Mouse (Mus musculus) liver, adult 2 months (tissue): ENCODE data around the gene Pgd. TPM values are rescaled to one million over a fixed set of nuclear protein-coding genes. Genes with fewer than 3 reads are reported as not detected.

Experiments
- DNase-seq: peaks from one replicate; pipeline ENCODE4 v3.0.0-alpha.2; 2011; ENCODE audit warnings: low read depth, low spot score; ENCODE audit errors: extremely low read depth
- H3K27ac ChIP-seq: fragments of 200-500 bp; replicated peaks from 2 replicates; pipeline ENCODE4 v1.5.1; 2012; ENCODE audit warnings: low read depth, mild to moderate bottlenecking, control low read depth, inconsistent platforms, low read length; ENCODE audit not compliant: insufficient read depth
- H3K27me3 ChIP-seq: fragments of 200-500 bp; 2 replicates; pipeline ENCODE4 v1.6.1; 2012; ENCODE audit warnings: mild to moderate bottlenecking, moderate library complexity, low read length, inconsistent platforms; ENCODE audit not compliant: control insufficient read depth, insufficient read depth
- H3K36me3 ChIP-seq: fragments of 200-500 bp; 2 replicates; pipeline ENCODE4 v1.6.1; 2012; ENCODE audit warnings: low read length, inconsistent platforms; ENCODE audit not compliant: control insufficient read depth, insufficient read depth
- H3K4me1 ChIP-seq: fragments of 200-500 bp; 2 replicates; pipeline ENCODE4 v1.6.1; 2011; ENCODE audit warnings: low read length; ENCODE audit not compliant: control insufficient read depth, insufficient read depth
- H3K4me3 ChIP-seq: fragments of 200-500 bp; 2 replicates; pipeline ENCODE4 v1.5.1; 2011; ENCODE audit warnings: low read depth, mild to moderate bottlenecking, control low read depth, low read length, moderate library complexity; ENCODE audit not compliant: insufficient read depth
- H3K79me2 ChIP-seq: fragments of 200-500 bp; 2 replicates; pipeline ENCODE4 v1.6.1; 2012; ENCODE audit warnings: inconsistent platforms, mild to moderate bottlenecking, low read length, moderate library complexity; ENCODE audit not compliant: control insufficient read depth, insufficient read depth
- H3K9ac ChIP-seq: fragments of 200-500 bp; 2 replicates; pipeline ENCODE4 v1.6.1; 2012; ENCODE audit warnings: low read depth, mild to moderate bottlenecking, control low read depth, inconsistent platforms, low read length
- CTCF ChIP-seq: fragments of 200-500 bp; IDR thresholded peaks from 2 replicates; pipeline ENCODE4 v1.5.1; 2011; ENCODE audit warnings: low read depth, low read length, control low read depth
- POLR2A ChIP-seq: fragments of 200-500 bp; IDR thresholded peaks from 2 replicates; pipeline ENCODE4 v1.6.1; 2011; ENCODE audit warnings: low read length, control low read depth; ENCODE audit not compliant: insufficient read depth; ENCODE audit errors: extremely low read depth
- WGBS: fragments of 180-500 bp; shearing (Covaris S2); methylation state at CpG from one replicate; pipeline ENCODE4 v1.1.7; 2018; 5-methylcytosine and 5-hydroxymethylcytosine counted together
- polyA plus RNA-seq: library from polyadenylated mRNA; depleted of rRNA; stranded (reverse); fragments of >200 nt; gene quantifications from 2 replicates; pipeline ENCODE4 v1.2.3, GENCODE M21; 2012
- total RNA-seq: library from RNA; depleted of rRNA; stranded (reverse); fragments of >200 nt; gene quantifications from 2 replicates; pipeline ENCODE4 v1.2.3, GENCODE M21; 2014

The Pgd gene
- total and polyA plus RNA-seq, 2 experiments = 13.1 to 51.1 TPM

- no peak overlapping the region for H3K4me3 ChIP-seq
- no peaks in the 10 kb centered on the region for H3K36me3 ChIP-seq
- DNase-seq = no peak
- WGBS = 32% methylated on average over 21 of the region's 21 CpGs
- H3K79me2 ChIP-seq = no peaks in the 10 kb centered on the region
- peaks cover 3% of the 10 kb centered on the region for H3K4me1 ChIP-seq
- H3K27ac ChIP-seq = no peak overlapping the region
- no peaks in the 10 kb centered on the region for H3K27me3 ChIP-seq
- no peak for TF ChIP-seq POLR2A
- TF ChIP-seq CTCF = no peak
- no peak overlapping the region for H3K9ac ChIP-seq
Observed at GRCm38 (mm10) chr4:149131789-149132565, 34.6 kb downstream of the Pgd start.

DNA sequence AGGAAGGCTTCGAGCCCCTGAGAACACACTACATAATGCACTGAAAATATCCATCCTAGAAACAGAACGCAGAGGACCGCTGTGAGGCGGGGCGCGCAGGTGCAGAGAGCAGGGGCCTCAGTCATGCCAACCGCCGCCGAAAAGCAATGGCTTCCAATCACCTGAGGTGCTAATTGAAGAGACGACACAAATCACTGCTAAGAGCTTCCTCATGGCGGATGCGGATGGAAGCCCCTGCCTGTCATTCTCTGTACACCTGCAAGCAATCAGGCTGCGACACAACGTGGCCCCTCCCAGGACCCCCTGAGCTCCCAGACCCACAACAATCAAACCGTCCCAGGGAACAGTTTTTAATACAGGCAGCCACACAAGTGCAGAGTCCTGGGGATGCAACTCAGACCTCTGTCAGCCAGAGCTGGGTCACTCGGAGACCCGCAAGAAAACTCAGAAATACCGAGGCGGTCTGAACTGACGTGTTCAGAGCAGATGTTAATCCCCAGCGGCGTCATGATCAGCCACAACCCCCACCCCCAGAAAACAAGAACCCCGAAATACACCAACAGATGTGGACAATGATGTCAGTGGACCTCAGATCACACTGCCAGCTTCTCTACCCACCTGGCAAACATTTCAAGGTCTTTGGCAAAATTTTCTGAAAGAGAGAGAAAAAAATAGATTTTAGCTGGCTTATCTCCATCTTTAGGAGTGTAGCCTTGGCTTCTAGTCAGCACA is 35.4 kb downstream of the Pgd start:
- H3K79me2 ChIP-seq = no peaks in the 10 kb centered on the region
- 93% methylated on average over 23 of the region's 23 CpGs for WGBS

DNA sequence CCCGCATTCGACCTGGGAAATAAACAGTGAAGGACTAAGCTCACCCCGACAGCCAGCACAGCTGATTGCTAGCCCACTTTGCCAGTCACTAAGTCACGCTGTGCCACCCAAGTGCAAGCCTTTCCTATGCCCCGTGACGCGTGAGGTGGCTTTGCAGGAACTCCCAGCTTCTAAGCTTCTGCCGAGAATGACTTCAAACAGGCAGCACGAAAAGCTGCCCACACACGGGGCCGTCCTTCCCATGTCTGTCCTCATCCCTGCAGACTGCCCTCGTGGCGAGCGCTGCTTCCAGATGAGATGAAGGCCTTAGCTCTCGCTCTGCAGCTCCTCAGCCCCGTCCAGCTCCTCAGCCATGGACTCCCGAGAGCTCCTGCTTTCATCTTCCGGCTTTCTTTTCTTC is 38.1 kb downstream of the Pgd start:
- H3K4me1 ChIP-seq = peaks cover 3% of the 10 kb centered on the region
- no peaks in the 10 kb centered on the region for H3K36me3 ChIP-seq
- WGBS = 80% methylated on average over 18 of the region's 18 CpGs
- no peaks in the 10 kb centered on the region for H3K79me2 ChIP-seq
- no peaks in the 10 kb centered on the region for H3K27me3 ChIP-seq
- TF ChIP-seq CTCF (no peak), POLR2A (no peak)
- DNase-seq = no peak
- no peak overlapping the region for H3K4me3 ChIP-seq
- no peak overlapping the region for H3K27ac ChIP-seq
- no peak overlapping the region for H3K9ac ChIP-seq

More for the DNA sequence above, 35.4 kb downstream of the Pgd start:
- Histone ChIP-seq H3K4me1 (peaks cover 3% of the 10 kb centered on the region), H3K9ac (no peak overlapping the region), H3K36me3 (no peaks in the 10 kb centered on the region), H3K27ac (no peak overlapping the region), H3K27me3 (no peaks in the 10 kb centered on the region), H3K4me3 (no peak overlapping the region)
- TF ChIP-seq POLR2A (no peak), CTCF (no peak)
- DNase-seq = no peak

DNA sequence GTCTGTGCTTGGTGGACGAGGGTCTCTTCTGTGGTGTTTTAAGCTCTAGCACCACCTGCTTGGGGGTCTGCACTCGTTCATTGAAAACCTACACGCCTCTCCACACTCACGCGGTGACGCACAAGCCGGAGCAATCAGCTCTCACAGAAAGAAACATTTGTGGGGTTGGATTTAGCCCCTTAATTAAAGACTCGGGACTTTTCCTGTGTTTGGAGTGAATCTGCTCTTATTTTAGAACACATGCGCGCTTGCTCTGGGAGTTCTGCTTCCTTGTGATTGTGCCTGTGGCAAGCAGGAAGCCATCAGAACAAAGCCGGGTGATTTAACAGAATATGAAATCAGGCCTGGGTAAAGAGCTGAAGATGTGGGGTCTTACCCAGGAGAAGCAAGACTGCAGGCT is 39.9 kb downstream of the Pgd start, which contains the start of gene Cort:
Cort (minus strand) TSS at position 101 of the 400 bp plus-strand sequence.
- Histone ChIP-seq H3K79me2 (no peaks in the 10 kb centered on the region), H3K4me3 (no peak within 1 kb of the TSS), H3K36me3 (no peaks in the 10 kb centered on the region), H3K4me1 (no peaks in the 10 kb centered on the region), H3K9ac (no peak within 1 kb of the TSS), H3K27me3 (no peaks in the 10 kb centered on the region), H3K27ac (no peak within 1 kb of the TSS)
- TF ChIP-seq CTCF = no peak
- no peak for TF ChIP-seq POLR2A
- 90% methylated on average over 11 of the region's 11 CpGs for WGBS
- no peak for DNase-seq

DNA sequence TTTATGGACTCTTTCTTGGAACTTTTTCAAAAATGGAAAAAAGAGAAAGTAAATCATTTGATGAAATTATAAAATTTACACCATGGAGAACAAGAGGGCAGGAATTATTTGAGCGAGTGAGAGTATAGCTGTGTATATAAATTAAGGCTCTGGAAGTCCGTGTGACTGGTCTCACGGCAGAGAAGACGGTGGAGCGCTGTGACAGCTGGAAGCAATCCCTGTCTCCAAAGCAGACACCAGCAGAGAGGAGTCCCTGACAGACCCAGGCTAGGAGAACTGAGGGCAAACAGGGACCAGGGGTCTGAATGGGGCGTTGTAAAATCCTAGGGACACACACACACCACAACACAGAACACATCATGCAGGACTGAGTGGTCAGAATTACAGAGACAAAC is 40.5 kb downstream of the Pgd start:
- TF ChIP-seq CTCF (no peak), POLR2A (no peak)
- Histone ChIP-seq H3K27ac (no peak overlapping the region), H3K4me1 (no peaks in the 10 kb centered on the region), H3K4me3 (no peak overlapping the region), H3K79me2 (no peaks in the 10 kb centered on the region), H3K36me3 (no peaks in the 10 kb centered on the region), H3K9ac (no peak overlapping the region), H3K27me3 (no peaks in the 10 kb centered on the region)
- WGBS = 91% methylated on average over 6 of the region's 6 CpGs
- DNase-seq = no peak
